Mouse (Mus musculus) embryonic facial prominence, embryonic 11.5 days (tissue): ENCODE data around the gene Dhx57. TPM values are rescaled to one million over a fixed set of nuclear protein-coding genes. Genes with fewer than 3 reads are reported as not detected.
A peak's percentile ranks its signal among the peaks of the same experiment; 100 is the strongest.
"Not testable (repeated sequence)": the region's sequence is repeated elsewhere in the genome, so short reads cannot be mapped to it uniquely, and the experiment has no call there.

Source experiments
- ATAC-seq: fragments of 200-750 bp; cut with Nextera tagmentation; replicated peaks from 2 replicates; pipeline ENCODE4 v1.8.0; 2017; ENCODE audit warnings: low read depth; ENCODE audit not compliant: insufficient number of reproducible peaks, low FRiP score, low TSS enrichment
- DNase-seq: peaks from one replicate; pipeline ENCODE4 v3.0.0-alpha.2; 2015; ENCODE audit warnings: low spot score
- H3K27ac ChIP-seq: fragments of 300-500 bp; sonication (generic); replicated peaks from 2 replicates; pipeline ENCODE4 v1.5.1; 2014; ENCODE audit warnings: mild to moderate bottlenecking, low read depth, low read length, control low read depth
- H3K27me3 ChIP-seq: fragments of 300-500 bp; sonication (generic); 2 replicates; pipeline ENCODE4 v1.6.1; 2014; ENCODE audit warnings: mild to moderate bottlenecking, low read length, moderate library complexity, mixed read lengths; ENCODE audit not compliant: control insufficient read depth, insufficient read depth
- H3K36me3 ChIP-seq: fragments of 300-500 bp; sonication (generic); replicated peaks from 2 replicates; pipeline ENCODE4 v1.6.1; 2014; ENCODE audit warnings: low read depth, mild to moderate bottlenecking, low read length, moderate library complexity, mixed read lengths; ENCODE audit not compliant: control insufficient read depth, insufficient read depth
- H3K4me1 ChIP-seq: fragments of 300-500 bp; sonication (generic); 2 replicates; pipeline ENCODE4 v1.6.1; 2014; ENCODE audit warnings: low read length, mixed read lengths; ENCODE audit not compliant: control insufficient read depth, insufficient read depth
- H3K4me2 ChIP-seq: fragments of 300-500 bp; sonication (generic); 2 replicates; pipeline ENCODE4 v1.6.1; 2014; ENCODE audit warnings: low read depth, mild to moderate bottlenecking, control low read depth, low read length, moderate library complexity
- H3K4me3 ChIP-seq: fragments of 300-500 bp; sonication (generic); 2 replicates; pipeline ENCODE4 v1.5.1; 2014; ENCODE audit warnings: low read depth, low read length, control low read depth
- H3K9ac ChIP-seq: fragments of 300-500 bp; sonication (generic); replicated peaks from 2 replicates; pipeline ENCODE4 v1.6.1; 2014; ENCODE audit warnings: mild to moderate bottlenecking, control low read depth, low read length
- H3K9me3 ChIP-seq: fragments of 300-500 bp; sonication (generic); replicated peaks from 2 replicates; pipeline ENCODE4 v1.6.1; 2016; ENCODE audit warnings: mild to moderate bottlenecking, low read length, inconsistent platforms, mixed read lengths; ENCODE audit not compliant: control insufficient read depth
- WGBS: fragments of 180-500 bp; shearing (Covaris S2); extraction: QIAGEN DNeasy Blood & Tissue Kit; methylation state at CpG from one replicate; pipeline ENCODE4 v1.1.7; 2014; 5-methylcytosine and 5-hydroxymethylcytosine counted together
- polyA plus RNA-seq: library from polyadenylated mRNA; unstranded; fragments of >200 nt; fragmentation: Nextera tagmentation; extraction: Ambion mirVana; gene quantifications from 2 replicates; pipeline ENCODE4 v1.2.1, GENCODE M21; 2014

The Dhx57 gene
- polyA plus RNA-seq, 1 experiment from 2014 or later = 19.1 TPM

DNA sequence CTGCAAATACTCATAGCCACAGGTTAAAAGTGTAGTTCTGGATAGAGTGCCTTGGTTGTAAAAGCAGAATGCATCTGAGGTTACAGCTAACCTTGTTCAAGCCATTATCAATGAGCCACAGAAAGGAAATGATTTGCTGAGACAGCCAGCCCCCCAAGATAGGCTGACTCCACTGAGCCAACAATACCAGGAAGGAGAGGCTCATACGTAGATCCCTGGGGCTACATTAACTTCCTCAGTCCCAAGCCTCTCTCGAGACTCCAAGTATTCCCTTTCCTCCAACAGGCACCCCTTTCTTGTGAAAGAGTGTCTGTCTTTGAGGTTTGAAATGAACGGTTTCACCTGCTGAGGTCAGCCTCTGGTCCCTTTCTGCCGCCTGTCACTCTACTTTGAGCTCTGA, 5.8 kb downstream of the Dhx57 start:
- DNase-seq (no peak), ATAC-seq (no peak)
- no peak overlapping the region for H3K9ac ChIP-seq
- no peak overlapping the region for H3K27ac ChIP-seq
- H3K4me3 ChIP-seq = no peak overlapping the region
- H3K36me3 ChIP-seq = no peaks in the 10 kb centered on the region; the same call in 1 of the 2 replicates
- H3K4me2 ChIP-seq = no peak overlapping the region
- H3K4me1 ChIP-seq = no peaks in the 10 kb centered on the region
- no peaks in the 10 kb centered on the region for H3K27me3 ChIP-seq
- 68% methylated on average over 4 of the region's 4 CpGs for WGBS
- no peaks in the 10 kb centered on the region for H3K9me3 ChIP-seq

DNA sequence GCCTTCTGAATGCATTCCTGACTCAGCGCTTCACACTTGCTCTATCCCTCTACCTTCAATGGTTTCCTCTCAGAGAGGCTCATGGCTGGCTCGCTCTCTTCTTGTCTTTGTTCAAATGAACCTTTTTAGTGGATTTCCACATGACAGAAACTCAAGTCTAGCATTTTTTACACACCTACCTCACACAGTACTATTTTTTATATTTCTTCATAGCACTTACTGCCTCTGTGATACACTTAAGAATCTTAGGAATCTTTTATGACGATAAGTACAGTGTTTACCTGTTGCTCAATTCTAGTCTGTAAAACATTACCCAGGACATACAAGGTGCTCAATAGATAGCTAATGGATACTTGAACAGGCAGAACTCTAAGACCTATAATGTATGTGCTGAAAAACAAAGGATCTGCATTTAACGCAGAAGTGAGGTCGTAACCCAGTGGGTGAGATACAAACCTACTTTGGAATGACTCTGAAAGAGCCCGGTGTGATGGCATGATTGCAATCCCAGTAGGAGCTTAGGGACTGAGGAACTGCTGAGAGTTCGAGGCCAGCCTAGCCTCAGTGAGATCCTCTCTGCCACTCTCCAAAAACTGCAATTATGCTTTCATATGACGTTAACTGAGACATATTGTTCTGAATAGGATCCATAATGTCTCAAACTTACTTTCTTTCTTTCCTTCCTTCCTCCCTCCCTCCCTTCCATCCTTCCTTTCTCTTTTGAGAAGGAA, 10.8 kb downstream of the Dhx57 start:
- Histone ChIP-seq H3K27ac (no peak overlapping the region), H3K4me2 (no peak overlapping the region), H3K9ac (no peak overlapping the region), H3K27me3 (no peaks in the 10 kb centered on the region), H3K9me3 (no peaks in the 10 kb centered on the region), H3K4me3 (no peak overlapping the region), H3K4me1 (no peaks in the 10 kb centered on the region), H3K36me3 (peaks cover 4% of the 10 kb centered on the region)
- DNase-seq (no peak), ATAC-seq (no peak)
- WGBS = 90% methylated on average over 8 of the region's 8 CpGs

DNA sequence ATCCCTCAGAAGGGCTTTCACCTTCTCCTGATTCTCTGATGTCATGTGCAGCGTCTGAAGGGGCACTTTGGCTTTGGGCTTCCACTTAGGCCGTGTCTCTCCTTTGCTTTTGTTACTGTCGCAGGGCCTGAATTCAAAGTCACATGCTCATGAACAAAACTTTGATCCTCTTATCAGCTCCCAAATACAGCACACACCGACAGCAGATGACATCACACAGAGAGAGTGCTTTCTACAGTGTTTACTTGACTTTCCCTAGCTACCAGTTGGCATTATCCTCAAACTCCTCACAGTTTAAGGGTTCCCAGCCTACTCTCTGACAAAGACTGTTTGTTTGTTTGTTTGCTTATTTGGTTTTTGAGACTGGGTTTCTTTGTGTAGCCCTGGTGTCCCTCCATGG, 12.0 kb downstream of the Dhx57 start:
- Histone ChIP-seq H3K9me3 (no peaks in the 10 kb centered on the region), H3K9ac (no peak overlapping the region), H3K36me3 (peaks cover 4% of the 10 kb centered on the region), H3K4me2 (no peak overlapping the region), H3K4me3 (no peak overlapping the region), H3K4me1 (no peaks in the 10 kb centered on the region), H3K27ac (no peak overlapping the region), H3K27me3 (no peaks in the 10 kb centered on the region)
- 95% methylated on average over 4 of the region's 4 CpGs for WGBS
- ATAC-seq = no peak
- DNase-seq = no peak

DNA sequence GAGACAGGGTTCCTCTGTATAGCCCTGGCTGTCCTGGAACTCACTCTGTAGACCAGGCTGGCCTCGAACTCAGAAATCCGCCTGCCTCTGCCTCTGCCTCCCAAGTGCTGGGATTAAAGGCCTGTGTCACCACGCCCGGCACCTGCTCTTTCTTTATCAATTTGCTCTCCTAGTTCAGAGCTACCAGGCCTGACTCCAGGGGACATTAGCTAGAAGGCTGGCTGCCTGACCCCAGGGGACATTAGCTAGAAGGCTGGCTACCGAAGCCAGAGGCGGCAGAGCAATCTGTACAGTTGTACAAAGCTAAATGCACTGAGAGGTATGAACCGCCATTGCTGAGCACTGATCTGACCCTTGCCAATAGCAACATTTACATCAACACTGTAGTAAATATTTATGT, 19.7 kb downstream of the Dhx57 start:
- H3K9me3 ChIP-seq, H3K4me1 ChIP-seq, H3K36me3 ChIP-seq, H3K9ac ChIP-seq, H3K4me3 ChIP-seq, H3K27ac ChIP-seq, H3K27me3 ChIP-seq, ATAC-seq, DNase-seq, H3K4me2 ChIP-seq: not testable (repeated sequence)
- WGBS = 92% methylated on average over 7 of the region's 7 CpGs

DNA sequence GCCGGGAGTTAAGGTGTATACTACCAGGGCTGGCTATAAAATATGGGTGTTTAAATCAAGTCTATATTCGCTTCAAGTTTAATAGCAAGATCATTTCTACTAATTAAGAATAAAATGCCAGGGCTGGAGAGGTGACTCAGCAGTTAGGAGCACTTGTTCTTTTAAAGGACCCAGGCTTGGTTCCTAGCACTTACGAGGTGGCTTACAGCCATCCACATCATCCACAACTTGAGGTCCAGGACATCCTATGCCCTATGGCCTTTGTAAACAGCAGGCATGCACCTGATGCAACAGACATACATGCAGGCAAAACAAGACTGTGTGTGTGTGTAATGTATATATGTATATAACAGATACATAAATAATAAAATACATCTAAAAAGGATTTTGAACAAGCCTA, 22.1 kb downstream of the Dhx57 start:
- no peak for ATAC-seq
- Histone ChIP-seq H3K4me1 (no peaks in the 10 kb centered on the region), H3K36me3 (peaks cover 13% of the 10 kb centered on the region), H3K27ac (no peak overlapping the region), H3K4me3 (no peak overlapping the region), H3K4me2 (no peak overlapping the region), H3K9me3 (no peaks in the 10 kb centered on the region), H3K9ac (no peak overlapping the region), H3K27me3 (no peaks in the 10 kb centered on the region)
- 91% methylated on average over 3 of the region's 3 CpGs for WGBS
- DNase-seq = no peak

DNA sequence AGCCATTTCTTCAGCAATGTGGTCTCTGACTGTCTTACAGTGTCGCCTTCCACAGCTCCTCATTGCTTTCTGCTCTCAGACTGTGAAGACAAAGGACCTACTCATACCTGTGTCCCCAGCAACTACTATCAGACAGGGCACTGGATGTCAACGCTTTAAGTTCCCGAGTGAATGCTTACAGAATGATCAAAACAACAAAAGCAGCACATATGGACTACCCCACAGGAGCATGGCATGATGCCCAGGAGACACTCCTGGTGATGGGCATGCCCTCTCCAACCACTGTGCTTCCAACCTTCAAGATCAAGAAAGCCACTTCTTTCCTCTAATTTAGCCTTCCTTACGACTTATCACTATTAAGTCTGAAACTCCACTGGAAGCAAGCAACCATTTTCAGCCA, 23.2 kb downstream of the Dhx57 start:
- ATAC-seq (no peak), DNase-seq (no peak)
- H3K9me3 ChIP-seq = no peaks in the 10 kb centered on the region
- H3K4me3 ChIP-seq = no peak overlapping the region
- H3K27me3 ChIP-seq = no peaks in the 10 kb centered on the region
- 87% methylated on average over 4 of the region's 4 CpGs for WGBS
- H3K9ac ChIP-seq = no peak overlapping the region
- no peaks in the 10 kb centered on the region for H3K4me1 ChIP-seq
- H3K27ac ChIP-seq = no peak overlapping the region
- H3K4me2 ChIP-seq = no peak overlapping the region
- H3K36me3 ChIP-seq = peaks cover 13% of the 10 kb centered on the region

DNA sequence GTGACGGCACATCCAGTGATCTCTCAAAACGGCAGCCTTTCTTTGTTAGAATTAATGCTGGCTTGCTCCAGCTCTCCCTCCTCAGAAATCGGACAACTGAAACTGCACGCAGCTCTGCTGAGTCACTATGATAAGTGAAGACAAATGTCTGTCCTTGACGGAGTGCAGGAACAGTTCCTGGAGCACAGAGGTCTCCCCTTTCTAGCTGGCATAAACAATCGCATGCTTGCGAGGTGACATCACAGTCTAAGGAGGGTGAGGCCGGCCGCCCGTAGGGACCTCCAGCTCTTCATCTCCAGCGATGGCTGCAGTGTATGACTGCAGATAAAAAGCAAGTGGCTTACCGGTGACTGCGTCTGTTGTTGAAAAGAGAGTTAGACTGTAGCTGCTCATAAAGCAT, 35.1 kb downstream of the Dhx57 start:
- H3K36me3 ChIP-seq = peaks cover 15% of the 10 kb centered on the region
- H3K27me3 ChIP-seq = no peaks in the 10 kb centered on the region
- no peak overlapping the region for H3K9ac ChIP-seq
- ATAC-seq = no peak
- H3K4me1 ChIP-seq = no peaks in the 10 kb centered on the region
- peak; percentile 46 for DNase-seq
- no peak overlapping the region for H3K4me2 ChIP-seq
- no peaks in the 10 kb centered on the region for H3K9me3 ChIP-seq
- no peak overlapping the region for H3K27ac ChIP-seq
- 62% methylated on average over 13 of the region's 13 CpGs for WGBS
- H3K4me3 ChIP-seq = no peak overlapping the region

DNA sequence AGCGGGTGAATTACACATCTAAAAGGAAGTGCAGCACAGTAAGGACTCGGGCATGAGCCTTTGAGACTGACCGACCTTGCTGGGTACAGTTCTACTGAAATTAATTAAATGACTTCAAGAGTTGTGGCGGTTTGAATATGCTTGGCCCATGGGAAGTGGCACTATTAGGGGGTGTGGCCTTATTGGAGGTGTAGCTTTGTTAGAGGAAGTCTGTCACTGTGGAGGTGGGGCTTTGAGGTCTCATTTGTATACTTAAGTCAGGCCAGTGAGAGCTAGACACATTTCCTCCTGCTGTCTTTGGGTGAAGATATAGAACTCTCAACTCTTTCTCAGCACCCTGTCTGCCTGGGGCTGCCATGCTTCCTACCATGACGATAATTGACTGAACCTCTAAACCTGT, 35.9 kb downstream of the Dhx57 start:
- H3K4me3 ChIP-seq = no peak overlapping the region
- no peak overlapping the region for H3K9ac ChIP-seq
- H3K9me3 ChIP-seq = no peaks in the 10 kb centered on the region
- DNase-seq (no peak), ATAC-seq (no peak)
- WGBS = 91% methylated on average over 5 of the region's 5 CpGs
- peaks cover 15% of the 10 kb centered on the region for H3K36me3 ChIP-seq
- no peak overlapping the region for H3K27ac ChIP-seq
- H3K4me1 ChIP-seq = no peaks in the 10 kb centered on the region
- H3K27me3 ChIP-seq = no peaks in the 10 kb centered on the region
- no peak overlapping the region for H3K4me2 ChIP-seq
